Mouse (Mus musculus) liver, adult (tissue): ENCODE data around the gene Mest.

ENCODE experiments used
- GATA4 ChIP-seq: IDR thresholded peaks from 2 replicates; pipeline ENCODE4 v1.6.1; 2014; ENCODE audit warnings: mild to moderate bottlenecking, low read length; ENCODE audit not compliant: insufficient replicate concordance

The Mest gene

DNA sequence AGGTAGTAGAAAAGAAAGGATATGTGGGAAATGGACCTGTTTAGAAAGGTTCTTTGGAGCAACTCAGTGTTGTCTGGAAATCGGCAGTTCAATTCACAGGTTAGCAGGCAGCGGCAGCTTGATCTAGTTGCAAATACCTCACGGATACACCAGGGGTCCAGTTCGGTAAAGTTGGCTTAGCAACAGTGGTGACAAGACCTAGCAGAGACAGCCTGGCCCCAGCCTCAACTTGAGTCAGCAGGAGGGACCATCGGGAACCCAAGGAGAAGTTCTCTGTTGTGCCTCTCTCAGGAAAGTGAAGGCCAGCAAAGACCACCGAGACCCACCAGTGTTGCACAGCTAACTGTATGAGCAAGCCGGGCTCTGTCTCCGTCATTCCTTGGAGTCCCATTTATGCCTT is 28.2 kb upstream of the Mest start:
- TF ChIP-seq GATA4 = no peak

DNA sequence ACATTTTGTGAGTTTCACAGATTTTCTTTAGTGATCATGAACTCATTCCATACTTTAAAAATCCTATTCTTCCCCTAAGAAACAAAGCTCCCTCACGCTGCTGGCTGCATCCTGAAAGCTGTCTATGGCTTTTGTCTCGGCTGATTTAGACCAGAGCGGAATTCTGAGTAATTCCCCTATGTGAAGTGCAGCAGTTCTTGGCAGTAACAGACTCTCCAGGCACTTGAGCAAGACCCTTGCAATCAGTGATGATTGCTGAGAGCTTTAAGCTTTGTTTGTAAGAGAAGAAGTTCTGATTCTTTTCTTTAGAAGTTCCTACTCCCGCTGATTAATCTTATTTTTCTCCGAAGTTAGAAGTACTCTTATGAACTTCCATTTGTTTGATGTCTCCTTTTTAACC is 25.9 kb upstream of the Mest start:
- no peak for TF ChIP-seq GATA4

GRCm38 (mm10) chr6:30698036-30698435 is 25.3 kb upstream of the Mest start:
- no peak for TF ChIP-seq GATA4

DNA sequence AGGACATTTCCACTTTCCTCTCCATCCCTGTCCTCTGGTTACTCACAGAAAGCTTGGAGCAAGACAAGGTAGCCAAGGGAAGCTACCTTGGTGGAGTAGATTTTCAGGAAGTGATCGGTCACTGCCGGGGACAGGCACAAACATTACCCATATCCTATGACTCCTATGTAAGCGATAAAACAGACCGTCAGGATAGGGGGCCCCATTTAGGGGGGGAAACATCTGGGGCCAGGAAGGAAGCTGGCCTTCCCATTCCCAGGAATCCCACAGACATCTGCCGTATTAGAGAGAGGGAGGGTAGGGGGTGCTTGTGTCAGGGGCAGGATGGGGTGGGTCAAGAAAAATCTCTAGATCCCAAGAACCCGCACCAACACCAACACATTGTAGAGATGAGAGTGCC is 23.2 kb upstream of the Mest start:
- no peak for TF ChIP-seq GATA4

DNA sequence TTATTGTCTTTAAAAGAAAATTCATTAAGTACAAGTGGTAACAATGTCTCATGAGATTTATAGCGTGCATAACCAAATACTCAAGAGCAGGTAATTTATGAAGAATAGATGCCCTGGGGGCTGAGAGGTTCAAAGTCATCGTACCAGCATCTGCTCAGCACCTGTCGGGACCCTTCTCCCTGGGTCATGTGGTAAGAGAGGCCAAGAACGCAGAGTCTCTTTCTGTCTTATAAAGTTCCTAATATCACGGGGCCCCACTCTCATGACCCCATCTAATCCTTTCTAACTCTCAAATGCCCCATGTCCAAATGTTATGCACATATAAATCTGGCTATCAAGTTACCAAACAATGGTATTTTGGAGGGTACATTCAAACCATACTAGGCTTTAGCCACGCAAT is 20.5 kb upstream of the Mest start:
- no peak for TF ChIP-seq GATA4

DNA sequence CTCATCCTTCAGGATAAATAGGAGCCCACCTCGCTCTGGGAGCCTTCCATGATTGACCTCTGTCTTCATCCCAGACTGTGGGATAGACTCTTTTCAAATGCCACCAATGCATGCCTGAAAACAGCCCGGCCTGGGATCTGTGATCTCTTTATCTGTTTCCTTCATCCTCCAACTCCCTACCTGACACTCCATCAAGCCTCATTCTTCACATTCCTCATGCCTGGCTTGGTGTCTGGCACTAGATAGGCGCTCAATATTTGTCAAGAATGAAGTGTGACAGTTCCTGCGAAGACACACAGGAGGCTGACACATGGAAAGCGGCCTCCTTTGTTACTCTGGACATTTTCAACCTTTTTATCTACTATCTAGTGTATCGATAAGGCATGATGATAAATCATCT is 19.9 kb upstream of the Mest start:
- TF ChIP-seq GATA4 = no peak

DNA sequence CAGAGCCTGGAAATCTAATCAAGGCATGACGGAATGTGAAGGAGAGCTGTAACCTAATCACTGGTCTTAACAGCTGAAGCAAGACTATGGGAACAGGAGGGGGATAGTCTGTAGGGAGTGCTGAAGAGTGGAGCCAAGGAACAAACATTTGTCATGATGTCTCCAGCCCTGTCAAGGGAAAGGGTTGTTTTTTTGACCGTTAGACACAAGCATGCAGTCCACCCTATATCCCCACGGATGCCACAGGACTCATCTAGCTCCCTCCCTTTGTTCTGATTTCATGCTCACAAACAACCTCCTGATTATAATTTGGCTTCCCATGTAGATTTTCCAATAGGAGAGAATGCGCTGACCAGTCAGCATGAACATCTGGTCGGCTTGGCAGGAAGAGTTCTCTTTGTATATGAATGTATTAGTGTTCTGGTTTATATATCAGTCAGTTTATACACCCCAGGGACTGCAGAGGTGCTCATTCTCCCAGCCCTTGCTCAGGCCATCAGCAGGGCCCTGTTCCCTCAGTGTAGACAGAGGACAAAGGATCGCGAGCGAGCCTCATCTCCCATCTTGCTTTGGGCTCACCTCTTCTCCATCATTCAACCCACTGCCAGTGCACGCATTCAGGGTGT is 19.3 kb upstream of the Mest start:
- no peak for TF ChIP-seq GATA4

GRCm38 (mm10) chr6:30709115-30709514 is 14.2 kb upstream of the Mest start:
- no peak for TF ChIP-seq GATA4

- no peak for TF ChIP-seq GATA4
Observed at GRCm38 (mm10) chr6:30710371-30711364, 12.7 kb upstream of the Mest start.

DNA sequence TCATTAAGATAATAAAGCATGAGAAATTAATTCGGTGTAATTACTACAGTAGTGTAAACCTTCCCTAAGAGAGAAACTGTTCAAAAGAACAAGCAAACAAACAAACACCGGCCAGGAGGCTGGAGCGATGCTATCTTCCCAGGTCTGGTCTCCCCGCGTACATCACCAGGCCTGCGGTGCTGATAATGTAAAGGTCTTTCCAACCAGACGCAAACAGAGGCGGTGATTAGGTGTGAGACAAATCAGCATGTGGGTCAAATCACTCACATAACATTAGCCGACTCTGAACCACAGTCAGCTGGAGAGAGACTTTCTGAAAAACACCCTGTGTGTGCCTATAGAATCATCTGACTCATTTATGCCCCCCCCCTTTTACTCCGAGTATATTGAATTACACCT is 12.0 kb upstream of the Mest start:
- TF ChIP-seq GATA4 = no peak

- TF ChIP-seq GATA4 = peak; percentile 94; the same call in 1 of the 2 replicates
Observed at GRCm38 (mm10) chr6:30712484-30712883, 10.9 kb upstream of the Mest start.

GRCm38 (mm10) chr6:30713455-30713854 is 9.9 kb upstream of the Mest start:
- peak; percentile 33; the same call in 1 of the 2 replicates for TF ChIP-seq GATA4

DNA sequence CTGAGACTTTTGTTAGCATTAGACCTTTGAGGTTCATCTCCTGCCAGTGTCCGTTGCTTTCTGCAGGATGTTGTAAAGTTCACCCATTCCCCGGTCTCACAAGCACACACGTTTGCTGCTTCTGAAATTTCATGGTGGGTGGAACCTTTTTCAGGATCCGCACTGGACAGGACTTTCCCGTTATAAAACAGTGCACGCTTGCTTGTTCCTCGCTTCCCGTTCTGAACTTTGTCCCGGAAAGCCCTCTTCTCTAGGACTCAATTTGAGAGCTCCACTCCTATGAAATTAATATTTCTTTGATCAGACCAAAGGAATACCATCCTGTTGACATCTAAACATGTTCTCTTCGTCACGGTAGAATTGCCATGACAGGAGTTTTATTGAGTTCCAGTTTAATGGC is 9.5 kb upstream of the Mest start:
- no peak for TF ChIP-seq GATA4

- TF ChIP-seq GATA4 = no peak
Observed at GRCm38 (mm10) chr6:30714891-30715471, 8.4 kb upstream of the Mest start.

DNA sequence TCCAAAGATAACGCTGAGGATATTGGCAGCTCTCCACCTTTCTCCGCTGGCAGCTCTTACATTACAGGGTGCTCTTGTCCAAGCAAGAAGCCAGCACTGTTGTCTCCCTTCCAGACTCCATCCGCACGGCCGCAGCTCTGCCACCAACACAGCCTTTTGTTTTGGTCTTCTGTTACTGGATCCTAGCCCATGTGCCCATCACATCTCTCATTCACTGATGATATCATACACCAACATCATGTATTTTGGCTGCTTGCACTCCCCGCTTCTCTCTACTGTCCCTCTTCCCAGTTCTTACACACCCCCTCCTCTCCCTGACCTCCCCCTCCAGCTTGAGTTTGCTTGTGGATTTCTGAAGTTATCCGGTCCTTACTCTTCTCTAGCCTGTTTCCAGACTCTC is 6.6 kb upstream of the Mest start:
- TF ChIP-seq GATA4 = no peak
